Mouse (Mus musculus) inflammation-experienced regulatory T-cells, adult 6 months (primary cell): ENCODE measurements around the gene Slc6a11. TPM values are rescaled to one million over a fixed set of nuclear protein-coding genes. Genes with fewer than 3 reads are reported as not detected.

Experiments used
- ATAC-seq: one replicate; pipeline ENCODE4 v1.8.0; 2017
- polyA plus RNA-seq, 3 experiments: library from polyadenylated mRNA; unstranded; fragments of 100-300 nt; shearing (Covaris generic); gene quantifications; one replicate each; pipeline ENCODE4 v1.2.1; 2017

Slc6a11 gene
- polyA plus RNA-seq, 3 experiments from 2014 or later: not detected

GRCm38 (mm10) chr6:114267979-114268378, 136.9 kb downstream of the Slc6a11 start:
- no peak for ATAC-seq

GRCm38 (mm10) chr6:114269589-114269988, 138.5 kb downstream of the Slc6a11 start:
- ATAC-seq: no peak

DNA sequence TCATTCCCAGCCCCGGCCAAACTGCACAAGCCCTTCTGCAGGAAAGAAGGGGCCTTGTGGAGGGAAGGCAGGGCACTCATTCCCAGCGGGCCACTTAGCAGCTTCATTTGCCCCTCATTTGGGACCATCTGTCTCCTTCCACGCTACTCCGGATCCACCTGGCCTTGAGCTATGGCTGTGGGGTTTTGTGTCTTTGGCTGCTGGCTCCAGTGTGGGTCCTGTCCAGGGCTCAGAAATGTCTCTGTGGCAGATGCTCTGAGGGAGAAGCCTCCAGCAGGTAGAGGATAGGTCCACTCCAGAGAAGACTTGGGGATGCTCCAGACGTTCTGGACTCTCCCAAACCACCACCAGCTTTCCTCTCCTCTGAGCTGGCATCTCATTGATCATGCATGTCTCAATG, 139.8 kb downstream of the Slc6a11 start:
- no peak for ATAC-seq

DNA sequence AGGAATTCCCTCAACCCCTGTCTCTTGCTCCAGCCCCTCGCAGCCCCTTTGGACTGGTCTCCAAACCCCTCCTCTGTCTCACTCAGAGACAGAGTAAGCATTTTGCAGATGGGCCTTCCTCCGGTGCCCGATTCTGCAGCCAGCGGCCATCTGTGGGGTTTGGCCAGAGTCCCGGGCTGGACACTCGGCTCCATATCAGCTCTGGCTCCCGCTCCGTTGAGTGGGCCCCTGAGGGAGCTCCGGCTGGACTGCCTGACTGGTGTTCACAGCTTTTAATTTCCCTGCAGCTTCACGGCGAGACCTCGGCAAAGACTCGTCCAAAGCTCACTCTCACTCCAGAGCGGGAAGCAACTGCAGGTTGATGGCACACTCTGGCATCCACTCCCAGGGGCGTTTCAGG, 141.2 kb downstream of the Slc6a11 start:
- no peak for ATAC-seq

DNA sequence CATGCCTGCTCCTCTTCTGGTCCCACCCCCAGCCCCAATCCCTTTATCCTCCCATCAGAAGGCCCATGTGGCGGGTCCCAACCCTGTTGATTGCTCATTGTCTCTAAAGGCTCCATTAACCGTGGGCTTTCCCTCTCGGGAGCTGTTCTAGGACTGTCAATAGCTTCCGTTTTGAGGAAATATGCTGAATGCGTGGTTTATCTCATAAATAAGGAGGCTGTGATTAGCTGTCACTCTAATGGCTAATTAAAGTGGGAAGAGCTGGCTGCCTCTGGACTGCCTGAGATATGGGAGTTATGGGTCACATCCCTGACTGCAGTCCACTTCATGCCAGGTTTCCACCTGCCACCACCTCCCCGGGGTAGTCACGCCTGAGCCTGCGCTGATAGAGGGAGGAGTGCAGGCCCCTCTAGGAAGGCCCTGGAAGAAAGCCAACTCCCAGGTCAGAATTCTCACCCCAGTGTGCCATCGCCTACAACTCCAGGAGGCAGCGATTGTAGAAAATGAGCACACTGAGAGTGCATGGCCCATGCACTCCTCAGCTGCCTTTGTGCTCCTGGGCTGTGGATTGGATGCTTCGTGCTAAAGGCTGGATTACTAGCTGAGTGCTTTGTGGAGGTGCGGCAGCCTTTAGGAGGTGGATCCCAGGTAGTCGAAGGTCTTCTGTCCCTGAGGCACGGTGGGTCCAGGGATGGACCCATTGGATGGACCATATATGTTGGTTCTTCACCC, 143.1 kb downstream of the Slc6a11 start:
- no peak for ATAC-seq

GRCm38 (mm10) chr6:114275800-114276199, 144.8 kb downstream of the Slc6a11 start:
- no peak for ATAC-seq

GRCm38 (mm10) chr6:114282469-114283277, 151.6 kb downstream of the Slc6a11 start, which contains the start of gene Slc6a1:
TSS of gene Slc6a1 (plus strand) at chr6:114282635.
- no peak for ATAC-seq

- ATAC-seq: no peak
These were observed 152.3 kb downstream of the Slc6a11 start for GRCm38 (mm10) chr6:114283278-114283770.

GRCm38 (mm10) chr6:114283927-114284703, 153.1 kb downstream of the Slc6a11 start:
- ATAC-seq: no peak

- ATAC-seq: no peak
These were observed 154.4 kb downstream of the Slc6a11 start for GRCm38 (mm10) chr6:114285424-114285823.

DNA sequence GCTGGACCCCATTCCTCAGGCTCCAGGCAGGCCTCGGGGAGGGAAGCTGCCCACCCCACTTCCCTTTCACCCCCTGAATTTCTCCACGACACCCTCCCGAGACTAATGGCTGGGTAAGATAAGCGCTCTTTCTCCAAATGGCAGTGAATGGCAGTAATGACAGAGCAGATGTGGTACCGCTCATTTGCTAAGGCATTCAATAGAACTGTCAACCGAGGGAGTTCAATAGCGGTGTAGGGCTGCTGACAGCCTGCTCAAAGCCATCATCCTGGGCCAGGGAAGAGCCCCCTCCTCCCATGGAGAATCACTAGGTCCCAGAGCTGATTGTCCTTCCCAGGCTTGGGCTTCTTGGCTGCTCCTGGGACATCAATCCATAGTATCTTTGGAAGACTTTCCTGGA, 158.1 kb downstream of the Slc6a11 start:
- no peak for ATAC-seq

DNA sequence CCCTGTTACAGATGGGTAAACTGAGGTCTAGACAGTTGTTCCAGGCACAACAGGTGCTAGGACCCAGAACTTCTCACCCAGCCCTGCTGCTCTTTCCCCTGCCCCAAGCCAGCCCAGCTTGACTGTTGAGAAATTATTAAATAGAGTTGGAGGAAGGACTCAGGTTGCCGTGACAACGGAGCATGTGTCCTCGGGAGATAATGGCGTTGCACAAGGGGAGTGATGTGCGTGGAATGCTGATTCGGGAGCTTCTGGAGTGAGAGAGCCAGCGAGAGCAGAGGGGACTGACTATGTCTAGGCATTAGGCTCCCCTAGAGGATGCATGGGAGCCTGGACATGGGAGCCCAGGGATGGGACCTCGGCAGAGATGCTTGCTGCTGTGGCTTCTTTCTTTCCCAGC, 159.1 kb downstream of the Slc6a11 start:
- no peak for ATAC-seq

GRCm38 (mm10) chr6:114290929-114291328, 159.9 kb downstream of the Slc6a11 start:
- ATAC-seq: no peak

DNA sequence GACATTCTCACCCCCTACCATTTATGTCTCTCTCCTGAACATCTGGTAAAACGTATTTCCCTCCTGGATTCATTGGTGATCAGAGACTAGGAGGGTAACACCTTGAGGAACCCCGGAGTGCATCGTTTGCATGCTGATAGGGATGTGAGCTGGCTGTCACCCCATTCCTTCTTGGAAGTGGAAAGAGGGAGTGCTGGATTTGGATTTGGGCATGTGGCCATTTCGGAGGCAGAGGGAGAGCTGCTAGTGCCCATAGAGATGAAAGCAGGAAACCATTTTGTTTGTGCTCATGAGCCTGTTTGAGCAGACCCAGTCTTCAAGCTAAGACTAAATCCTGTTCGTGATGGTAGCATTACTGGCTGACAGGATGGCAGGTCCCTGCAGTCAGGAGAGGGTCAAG, 160.4 kb downstream of the Slc6a11 start:
- ATAC-seq: no peak

GRCm38 (mm10) chr6:114293511-114293910, 162.5 kb downstream of the Slc6a11 start:
- ATAC-seq: no peak

DNA sequence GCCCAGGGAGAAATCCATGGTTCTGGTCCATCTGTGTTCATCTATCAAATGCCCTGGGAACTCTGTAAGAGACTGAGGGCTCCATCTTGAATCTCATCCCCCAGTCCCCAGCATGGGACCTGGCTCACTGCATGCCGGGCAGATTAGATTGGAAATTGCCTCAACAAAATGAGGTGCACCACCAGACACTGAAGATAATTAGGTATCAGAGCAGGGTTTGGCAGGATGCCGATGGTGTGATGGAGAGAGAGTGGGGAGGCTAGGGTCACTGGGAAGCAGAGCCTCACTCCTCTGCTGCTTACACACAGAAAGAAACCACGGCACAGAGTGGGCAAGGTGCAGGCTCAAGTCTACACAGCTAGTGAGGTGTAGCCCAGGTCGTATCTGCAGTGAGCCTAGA, 164.0 kb downstream of the Slc6a11 start:
- ATAC-seq: no peak

GRCm38 (mm10) chr6:114297260-114298002, 166.4 kb downstream of the Slc6a11 start:
- no peak for ATAC-seq

Other genes with a start within 250 kb of the Slc6a11 start
- gene Atp2b2, start 88.6 kb upstream of the Slc6a11 start, polyA plus RNA-seq: under 1 TPM in 2 of 3 experiments, not detected in 1; 0.12 to 0.15 TPM
- gene Slc6a1, start 151.4 kb downstream of the Slc6a11 start, polyA plus RNA-seq: under 1 TPM in 1 of 3 experiments, not detected in 2; 0.48 TPM